Mouse (Mus musculus) lung, embryonic 16.5 days (tissue): Measurements from ENCODE around the gene Hist1h4d. TPM values are rescaled to one million over a fixed set of nuclear protein-coding genes. Genes with fewer than 3 reads are reported as not detected.
"Not testable (repeated sequence)": the region's sequence is repeated elsewhere in the genome, so short reads cannot be mapped to it uniquely, and the experiment has no call there.

ENCODE experiments used
- ATAC-seq: fragments of 200-750 bp; cut with Nextera tagmentation; 2 replicates; pipeline ENCODE4 v1.8.0; 2017; ENCODE audit warnings: low read depth, mild to moderate bottlenecking, moderate library complexity
- H3K27ac ChIP-seq: fragments of 300-500 bp; sonication (generic); 2 replicates; pipeline ENCODE4 v1.5.1; 2014; ENCODE audit warnings: mild to moderate bottlenecking, control low read depth, low read length
- H3K27me3 ChIP-seq: fragments of 300-500 bp; sonication (generic); 2 replicates; pipeline ENCODE4 v1.6.1; 2014; ENCODE audit warnings: low read depth, low read length, mixed read lengths; ENCODE audit not compliant: control insufficient read depth, insufficient read depth
- H3K36me3 ChIP-seq: fragments of 300-500 bp; sonication (generic); 2 replicates; pipeline ENCODE4 v1.6.1; 2014; ENCODE audit warnings: low read length; ENCODE audit not compliant: control insufficient read depth, insufficient read depth
- H3K4me1 ChIP-seq: fragments of 300-500 bp; sonication (generic); replicated peaks from 2 replicates; pipeline ENCODE4 v1.6.1; 2014; ENCODE audit warnings: low read length, mixed read lengths; ENCODE audit not compliant: control insufficient read depth, insufficient read depth
- H3K4me2 ChIP-seq: fragments of 300-500 bp; sonication (generic); 2 replicates; pipeline ENCODE4 v1.6.1; 2014; ENCODE audit warnings: low read depth, low read length, control low read depth
- H3K4me3 ChIP-seq: fragments of 300-500 bp; sonication (generic); 2 replicates; pipeline ENCODE4 v1.5.1; 2014; ENCODE audit warnings: mild to moderate bottlenecking, low read length, control low read depth
- H3K9ac ChIP-seq: fragments of 300-500 bp; sonication (generic); 2 replicates; pipeline ENCODE4 v1.6.1; 2014; ENCODE audit warnings: low read length, control low read depth
- H3K9me3 ChIP-seq: fragments of 300-500 bp; sonication (generic); 2 replicates; pipeline ENCODE4 v1.6.1; 2016; ENCODE audit warnings: low read length; ENCODE audit not compliant: control insufficient read depth
- WGBS: fragments of 180-500 bp; shearing (Covaris S2); extraction: QIAGEN DNeasy Blood & Tissue Kit; methylation state at CpG from one replicate; pipeline ENCODE4 v1.1.7; 2014; 5-methylcytosine and 5-hydroxymethylcytosine counted together
- polyA plus RNA-seq: library from polyadenylated mRNA; unstranded; fragments of >200 nt; fragmentation: Nextera tagmentation; extraction: Ambion mirVana; gene quantifications from 2 replicates; pipeline ENCODE4 v1.2.1, GENCODE M21; 2015

The Hist1h4d gene
- polyA plus RNA-seq, 1 experiment from 2014 or later, result 130 TPM

DNA sequence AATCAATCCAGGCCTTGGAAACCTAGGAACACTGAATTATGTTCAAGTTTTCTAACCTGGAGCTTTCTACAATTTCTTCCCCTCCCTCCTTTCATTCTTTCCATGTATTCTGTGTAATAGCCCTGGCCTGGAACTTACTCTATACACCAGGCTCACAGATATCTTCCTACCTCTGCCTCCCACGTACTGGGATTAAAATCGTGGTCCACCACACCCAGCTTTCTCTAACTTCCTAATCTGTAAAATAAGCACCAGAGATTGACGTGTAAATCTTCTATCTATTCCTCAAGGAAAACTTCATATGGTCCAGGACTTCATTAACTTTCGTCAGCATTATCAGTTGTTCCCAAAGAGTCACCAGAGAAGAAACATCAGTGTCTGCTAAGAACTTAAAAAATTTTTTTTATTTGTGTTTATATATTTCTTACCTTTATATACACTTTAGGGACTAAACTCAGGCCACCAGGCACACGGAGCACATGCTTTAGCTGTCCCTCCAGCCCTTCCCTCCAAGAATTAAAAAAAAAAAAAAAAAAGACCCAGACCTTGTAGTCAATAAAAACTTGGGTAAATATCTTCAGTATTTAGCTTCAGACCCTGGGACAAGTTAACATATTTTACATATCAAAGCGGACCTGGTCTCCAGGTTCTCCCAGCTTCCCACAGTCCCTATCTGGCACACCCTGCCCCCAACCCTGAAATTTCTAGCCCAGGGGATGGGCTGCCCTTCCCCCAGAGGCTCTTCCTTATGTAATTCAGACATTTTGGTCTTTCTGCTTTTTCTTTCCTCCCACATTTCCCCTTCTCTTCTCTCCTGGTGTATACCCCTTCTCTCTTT, 1.0 kb downstream of the Hist1h4d start:
- H3K4me3 ChIP-seq, result peak overlapping the region; percentile 65
- H3K9ac ChIP-seq, result peak overlapping the region; percentile 77
- peak overlapping the region; percentile 94 for H3K27ac ChIP-seq
- no peaks in the 10 kb centered on the region for H3K9me3 ChIP-seq
- H3K4me2 ChIP-seq, result peak overlapping the region; percentile 86
- H3K4me1 ChIP-seq, result peaks cover 26% of the 10 kb centered on the region
- ATAC-seq, result no peak
- no peaks in the 10 kb centered on the region for H3K36me3 ChIP-seq
- whole genome bisulfite sequencing, result 6% methylated on average over 6 of the region's 6 CpGs
- no peaks in the 10 kb centered on the region for H3K27me3 ChIP-seq

DNA sequence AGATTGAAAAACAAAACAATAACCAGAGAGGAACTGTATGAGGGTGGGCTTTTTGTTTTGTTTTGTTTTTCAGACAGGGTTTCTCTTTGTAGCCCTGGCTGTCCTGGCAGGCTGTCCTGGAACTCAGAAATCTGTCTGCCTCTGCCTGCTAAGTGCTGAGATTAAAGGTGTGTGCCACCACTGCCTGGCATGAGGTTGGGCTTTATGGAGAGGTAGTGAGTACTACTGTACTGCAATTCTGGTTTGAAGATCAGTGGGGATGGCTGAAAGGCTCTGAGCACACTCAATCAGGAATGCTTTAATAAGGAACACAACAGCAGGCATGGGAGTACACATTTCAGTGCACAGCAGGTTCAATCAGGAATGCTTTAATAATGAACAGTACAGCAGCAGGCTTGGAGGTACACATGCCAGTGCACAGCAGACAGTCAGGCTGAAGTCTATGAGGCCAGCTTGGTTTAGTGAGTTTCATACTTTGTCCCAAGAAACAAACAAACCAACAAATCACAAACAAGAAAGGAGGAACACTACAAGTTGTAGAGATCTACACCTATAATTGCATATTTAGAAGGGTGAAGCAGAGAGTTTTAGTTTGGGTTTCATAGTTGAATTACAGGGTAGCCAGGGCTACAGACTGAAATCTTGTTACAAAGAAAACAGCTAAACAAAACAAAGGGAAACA, 2.1 kb downstream of the Hist1h4d start:
- H3K27ac ChIP-seq, result peak overlapping the region; percentile 94
- no peaks in the 10 kb centered on the region for H3K9me3 ChIP-seq
- no peaks in the 10 kb centered on the region for H3K27me3 ChIP-seq
- H3K36me3 ChIP-seq, result no peaks in the 10 kb centered on the region
- no peak overlapping the region; the same call in 1 of the 2 replicates for H3K4me2 ChIP-seq
- H3K9ac ChIP-seq, result 0 out of 2 replicates have a peak overlapping the region, but pooled peaks have one; percentile 26
- H3K4me1 ChIP-seq, result peaks cover 26% of the 10 kb centered on the region
- no peak overlapping the region for H3K4me3 ChIP-seq
- no peak for ATAC-seq

DNA sequence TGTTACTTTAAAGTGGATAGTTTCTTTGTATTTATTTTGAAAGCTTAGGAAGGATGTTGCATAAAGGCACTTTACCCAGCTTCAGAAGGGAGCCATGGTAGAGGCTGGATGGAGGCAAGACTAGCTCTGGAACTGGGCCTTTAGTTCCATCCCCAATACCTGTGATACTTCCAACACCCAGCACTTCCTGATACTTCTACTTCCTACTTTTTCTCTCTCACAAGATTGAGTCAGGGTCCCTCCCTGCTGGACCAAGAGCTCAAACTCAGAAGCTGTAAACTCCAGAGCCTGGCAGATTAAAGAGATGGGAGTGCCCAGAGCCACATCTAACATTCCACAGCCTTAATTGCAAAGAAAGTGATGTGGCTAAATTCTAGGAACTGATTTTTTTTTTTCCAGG, 2.9 kb downstream of the Hist1h4d start:
- H3K27ac ChIP-seq, result peak overlapping the region; percentile 98
- H3K4me2 ChIP-seq, result peak overlapping the region; percentile 83
- peak overlapping the region; percentile 51 for H3K4me3 ChIP-seq
- ATAC-seq, result no peak
- no peaks in the 10 kb centered on the region for H3K27me3 ChIP-seq
- H3K9ac ChIP-seq, result peak overlapping the region; percentile 80
- peaks cover 26% of the 10 kb centered on the region for H3K4me1 ChIP-seq
- H3K9me3 ChIP-seq, result no peaks in the 10 kb centered on the region
- H3K36me3 ChIP-seq, result no peaks in the 10 kb centered on the region

DNA sequence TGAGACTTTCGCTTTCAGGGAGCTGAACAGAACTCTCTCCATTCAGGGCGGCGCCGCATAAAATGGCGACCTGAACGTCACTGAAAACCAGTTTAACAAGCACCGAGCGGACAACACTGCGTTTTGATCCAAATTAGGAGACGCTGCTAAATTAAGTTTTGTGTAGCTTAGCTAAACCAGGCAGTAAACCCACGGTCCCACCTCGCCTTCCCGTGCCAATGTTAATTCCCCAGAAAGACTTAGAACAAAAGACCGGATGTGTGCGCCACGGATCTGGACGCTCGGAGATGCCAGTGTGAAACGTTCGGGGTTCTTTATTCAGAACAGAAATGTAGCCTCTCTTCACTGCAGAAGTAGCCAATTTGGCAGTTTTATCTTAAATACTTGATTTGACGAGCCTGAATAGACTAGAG, 3.6 kb downstream of the Hist1h4d start:
- ATAC-seq, result 0 out of 2 replicates have a peak, but pooled peaks have one; percentile 6
- Histone ChIP-seq H3K9ac (peak overlapping the region; percentile 80), H3K36me3 (no peaks in the 10 kb centered on the region), H3K9me3 (no peaks in the 10 kb centered on the region), H3K4me1 (peaks cover 26% of the 10 kb centered on the region), H3K27me3 (no peaks in the 10 kb centered on the region), H3K27ac (peak overlapping the region; percentile 98), H3K4me3 (peak overlapping the region; percentile 51), H3K4me2 (peak overlapping the region; percentile 83)
- WGBS, result under 1% methylated on average over 21 of the region's 21 CpGs

DNA sequence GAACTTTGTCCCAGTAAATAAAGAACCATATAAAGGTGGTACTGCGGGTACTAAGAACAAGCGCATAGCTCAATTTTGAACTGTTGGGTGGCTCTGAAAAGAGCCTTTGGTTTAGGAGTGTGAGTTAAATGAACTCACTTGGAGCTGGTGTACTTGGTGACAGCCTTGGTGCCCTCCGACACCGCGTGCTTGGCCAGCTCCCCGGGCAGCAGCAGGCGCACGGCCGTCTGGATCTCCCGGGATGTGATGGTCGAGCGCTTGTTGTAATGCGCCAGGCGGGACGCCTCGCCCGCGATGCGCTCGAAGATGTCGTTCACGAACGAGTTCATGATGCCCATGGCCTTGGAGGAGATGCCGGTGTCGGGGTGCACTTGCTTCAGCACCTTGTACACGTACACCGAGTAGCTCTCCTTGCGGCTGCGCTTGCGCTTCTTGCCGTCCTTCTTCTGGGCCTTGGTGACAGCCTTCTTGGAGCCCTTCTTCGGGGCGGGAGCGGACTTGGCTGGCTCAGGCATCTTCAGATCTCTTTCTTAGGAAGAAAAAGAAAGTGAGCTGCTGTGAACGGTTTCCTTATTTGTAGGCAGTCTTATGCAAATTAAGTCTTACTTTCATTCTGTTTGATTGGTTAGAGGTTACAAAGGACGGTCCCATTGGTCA, 4.2 kb downstream of the Hist1h4d start:
- WGBS, result 2% methylated on average over 29 of the region's 36 CpGs
- H3K4me2 ChIP-seq, result peak overlapping the region; percentile 83
- H3K9ac ChIP-seq, result peak overlapping the region; percentile 80
- H3K27ac ChIP-seq, result peak overlapping the region; percentile 98
- H3K27me3 ChIP-seq, H3K9me3 ChIP-seq, H3K36me3 ChIP-seq: not testable (repeated sequence)
- peaks cover 26% of the 10 kb centered on the region for H3K4me1 ChIP-seq
- ATAC-seq, result peak; percentile 87
- H3K4me3 ChIP-seq, result peak overlapping the region; percentile 51

DNA sequence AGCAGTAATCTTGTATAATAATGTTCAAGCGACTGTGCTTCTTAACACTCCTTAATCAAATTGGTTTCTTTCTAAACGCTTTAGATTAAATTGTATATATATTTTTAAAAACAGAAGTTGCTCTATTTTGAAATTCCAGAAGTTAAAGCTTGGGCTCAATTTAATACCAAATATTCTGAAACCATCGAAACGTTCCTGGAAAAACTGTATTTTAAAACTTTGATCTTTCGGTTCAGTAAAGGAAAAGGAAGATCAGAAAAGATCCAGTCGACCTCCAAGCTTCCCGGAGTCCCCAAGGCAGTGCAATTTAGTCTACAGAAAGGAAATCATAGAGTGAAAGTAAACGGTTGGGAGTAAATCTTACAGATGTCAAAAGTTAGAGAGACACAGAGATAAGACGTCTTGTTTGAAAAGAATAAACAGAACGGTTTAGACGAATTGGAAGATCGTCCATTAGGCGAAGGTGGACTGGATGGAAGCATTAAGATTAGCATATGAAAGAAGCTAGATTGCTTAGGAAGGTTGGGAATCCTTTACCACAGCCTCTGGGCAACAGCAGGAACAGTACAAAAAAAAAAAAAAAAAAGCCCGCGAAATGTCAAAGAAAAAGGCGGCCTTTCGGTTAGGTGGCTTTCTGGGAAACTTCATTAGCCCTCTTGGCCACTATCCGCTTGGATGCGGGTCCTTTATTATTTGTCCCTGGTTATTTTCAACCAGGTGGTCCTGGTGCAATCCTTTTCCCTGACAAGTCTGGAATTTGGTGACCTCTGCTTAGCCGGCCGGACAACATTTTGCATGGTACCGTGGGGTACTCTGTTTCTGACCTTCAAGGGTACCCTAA, 4.9 kb downstream of the Hist1h4d start:
- Histone ChIP-seq H3K4me3 (peak overlapping the region; percentile 41), H3K27ac (peak overlapping the region; percentile 98), H3K4me1 (peaks cover 21% of the 10 kb centered on the region), H3K36me3 (no peaks in the 10 kb centered on the region), H3K4me2 (peak overlapping the region; percentile 70), H3K9ac (peak overlapping the region; percentile 69), H3K27me3 (no peaks in the 10 kb centered on the region), H3K9me3 (no peaks in the 10 kb centered on the region)
- WGBS, result 1% methylated on average over 22 of the region's 22 CpGs
- no peak for ATAC-seq

DNA sequence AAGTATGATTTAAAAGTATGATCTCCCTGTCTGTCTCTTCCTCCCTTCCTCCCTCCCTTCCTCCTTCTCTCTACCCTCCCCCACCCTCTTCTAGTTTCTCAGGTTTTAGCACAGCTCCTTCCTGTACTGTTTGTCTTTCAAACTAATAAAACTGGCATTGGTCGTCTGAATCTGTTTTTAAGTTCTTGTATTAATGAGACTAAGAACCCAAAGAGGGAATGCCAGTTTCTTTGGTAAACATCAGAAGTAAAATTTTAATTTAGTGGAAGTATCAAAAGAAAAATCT, 5.5 kb downstream of the Hist1h4d start:
- WGBS, result 0% methylated on average over 1 of the region's 1 CpGs
- Histone ChIP-seq H3K4me1 (peaks cover 21% of the 10 kb centered on the region), H3K36me3 (no peaks in the 10 kb centered on the region), H3K9me3 (no peaks in the 10 kb centered on the region), H3K9ac (peak overlapping the region; percentile 69), H3K27ac (peak overlapping the region; percentile 98), H3K4me2 (peak overlapping the region; percentile 70), H3K4me3 (peak overlapping the region; percentile 41), H3K27me3 (no peaks in the 10 kb centered on the region)
- no peak for ATAC-seq

DNA sequence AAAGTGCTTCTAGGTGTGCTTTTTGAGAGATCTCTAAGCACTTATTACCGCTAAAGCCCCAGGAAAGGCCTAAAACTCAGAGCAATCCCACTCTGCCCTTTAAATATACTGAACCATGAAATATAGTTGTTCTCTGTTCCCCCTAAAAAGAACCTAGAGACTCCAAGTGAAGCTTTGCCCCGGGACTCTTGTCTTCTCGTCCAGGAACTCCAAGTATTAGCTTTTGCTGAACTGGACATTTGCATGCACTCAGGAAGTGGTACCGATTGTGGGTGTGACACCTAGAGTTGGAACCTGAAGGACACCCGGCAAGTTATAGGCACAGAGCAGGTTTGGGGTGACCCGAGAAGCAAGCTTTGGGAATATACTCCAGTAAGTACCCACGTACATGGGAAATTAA, 9.8 kb downstream of the Hist1h4d start:
- 90% methylated on average over 7 of the region's 7 CpGs for WGBS
- H3K36me3 ChIP-seq, result no peaks in the 10 kb centered on the region
- H3K4me1 ChIP-seq, result peaks cover 3% of the 10 kb centered on the region; the same call in 1 of the 2 replicates
- no peak for ATAC-seq
- no peak overlapping the region for H3K4me3 ChIP-seq
- H3K27me3 ChIP-seq, result no peaks in the 10 kb centered on the region
- H3K4me2 ChIP-seq, result no peak overlapping the region
- H3K9me3 ChIP-seq, result no peaks in the 10 kb centered on the region
- H3K27ac ChIP-seq, result no peak overlapping the region
- H3K9ac ChIP-seq, result no peak overlapping the region
